In the genomic region with DNA sequence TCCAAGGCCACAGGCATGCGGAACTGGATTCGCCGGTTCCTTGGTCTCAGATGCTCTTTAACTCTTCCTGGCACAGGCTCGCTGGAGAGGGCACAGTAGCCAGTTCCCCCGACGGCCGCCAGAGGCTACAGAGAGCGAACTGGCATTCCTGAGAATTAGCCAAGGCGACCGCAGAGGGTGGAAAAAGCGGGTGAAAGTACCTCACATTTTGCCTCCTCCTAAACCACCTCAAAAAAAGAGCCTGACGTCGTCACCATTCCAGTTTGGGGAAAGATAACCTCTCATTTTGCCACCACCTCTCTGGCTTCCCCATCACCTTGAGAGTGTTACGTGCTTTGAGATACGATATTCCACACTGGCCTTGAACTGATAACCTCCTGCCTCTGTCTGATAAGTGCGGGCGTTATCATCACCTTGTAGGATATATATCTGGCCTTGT, we compare ENCODE assay signal across 8 mouse cellular contexts. TPM values are rescaled to one million over a fixed set of nuclear protein-coding genes. Genes with fewer than 3 reads are reported as not detected.
DNase-seq lines count a peak whose midpoint lies in the region; ATAC-seq and TF ChIP-seq lines count a peak whose summit lies in the region.

No protein-coding gene starts in this region.

- H3K27ac ChIP-seq in ES-E14 (ENCODE audit: insufficient read depth, low read depth, low read length, poor library complexity, severe bottlenecking), result peak overlapping the region; percentile 40; the same call in 1 of the 2 replicates
- H3K27ac ChIP-seq in cerebellum, adult 2 months (ENCODE audit: insufficient read depth, low read length), result peak overlapping the region; percentile 86; the same call in 1 of the 2 replicates
- peak overlapping the region; percentile 98 for H3K27ac ChIP-seq in forebrain, embryonic 15.5 days (replicated peaks)
- H3K27ac ChIP-seq in layer of hippocampus, adult 2 months, result peak overlapping the region; percentile 97
- H3K27ac ChIP-seq in neural tube, embryonic 14.5 days (ENCODE audit: low read depth, low read length), result peak overlapping the region; percentile 99

- in situ Hi-C loops in ES-E14 (cut with MboI; ENCODE audit: low sequenced_read_pairs in 2 of 2, unreplicated experiment in 2 of 2), result no loop called here

- peak overlapping the region; percentile 59; the same call in 1 of the 2 replicates for H3K9ac ChIP-seq in ES-E14 (ENCODE audit: insufficient read depth, low read depth, low read length, poor library complexity, severe bottlenecking)
- H3K9ac ChIP-seq in forebrain, embryonic 15.5 days (replicated peaks), result peak overlapping the region; percentile 75
- H3K9ac ChIP-seq in neural tube, embryonic 14.5 days (replicated peaks; ENCODE audit: low read depth, low read length), result peak overlapping the region; percentile 81

- TF ChIP-seq POLR2A in cerebellum, adult 2 months (IDR thresholded peaks at IDR 0.05; ENCODE audit: borderline replicate concordance, insufficient read depth, low read length), result no peak

- peak overlapping the region; percentile 54 for H3K4me2 ChIP-seq in forebrain, embryonic 15.5 days (replicated peaks)
- peak overlapping the region; percentile 89 for H3K4me2 ChIP-seq in neural tube, embryonic 14.5 days (ENCODE audit: low read depth, low read length)

- peak overlapping the region; percentile 83 to 92 for H3K4me3 ChIP-seq in ES-E14 (ENCODE audit: insufficient read depth in 1 of 2, low read depth in 1 of 2, low read length in 2 of 2, poor library complexity in 1 of 2, severe bottlenecking in 1 of 2)
- peak overlapping the region; percentile 72 for H3K4me3 ChIP-seq in cerebellum, adult 2 months (replicated peaks; ENCODE audit: insufficient read depth, low read depth, low read length)
- peak overlapping the region; percentile 78 for H3K4me3 ChIP-seq in forebrain, embryonic 15.5 days
- peak overlapping the region; percentile 92 for H3K4me3 ChIP-seq in layer of hippocampus, adult 2 months
- H3K4me3 ChIP-seq in neural tube, embryonic 14.5 days (ENCODE audit: low read depth, low read length), result peak overlapping the region; percentile 59

- intact Hi-C loops in heart, postnatal 36 days (cut with DNase I), result loop anchor here (2.0 kb wide), 1 partner anchor 59 kb away; a partner anchor contains a TSS

- H3K27me3 ChIP-seq in cerebellum, adult 2 months (ENCODE audit: control insufficient read depth, insufficient read depth, low read length), result no peaks in the 10 kb centered on the region
- no peaks in the 10 kb centered on the region for H3K27me3 ChIP-seq in forebrain, embryonic 15.5 days
- H3K27me3 ChIP-seq in neural tube, embryonic 14.5 days (ENCODE audit: control insufficient read depth, insufficient read depth, low read length), result no peaks in the 10 kb centered on the region

- WGBS in cerebellum, adult 2 months, result 1% methylated on average over 17 of the region's 17 CpGs
- WGBS in forebrain, embryonic 15.5 days, result 4% methylated on average over 17 of the region's 17 CpGs
- 4% methylated on average over 17 of the region's 17 CpGs for WGBS in neural tube, embryonic 14.5 days

- H3K4me1 ChIP-seq in ES-E14 (ENCODE audit: control insufficient read depth in 2 of 2, insufficient read depth in 2 of 2, low read length in 2 of 2, poor library complexity in 1 of 2), result peaks cover 0 to 22% of the 10 kb centered on the region in 2 experiments; a peak in 3 of 4 replicates
- peaks cover 15% of the 10 kb centered on the region; the same call in 1 of the 2 replicates for H3K4me1 ChIP-seq in cerebellum, adult 2 months (ENCODE audit: control insufficient read depth, insufficient read depth, low read length)
- H3K4me1 ChIP-seq in forebrain, embryonic 15.5 days, result peaks cover 34% of the 10 kb centered on the region
- peaks cover 10% of the 10 kb centered on the region for H3K4me1 ChIP-seq in neural tube, embryonic 14.5 days (ENCODE audit: control insufficient read depth, insufficient read depth, low read length)

- peak; percentile 29 for ATAC-seq in forebrain, embryonic 15.5 days (replicated peaks)
- ATAC-seq in neural tube, embryonic 14.5 days (ENCODE audit: low read depth), result peak; percentile 29

- no peaks in the 10 kb centered on the region for H3K9me3 ChIP-seq in ES-E14 (ENCODE audit: control insufficient read depth, insufficient read depth, low read depth, low read length)
- H3K9me3 ChIP-seq in forebrain, embryonic 15.5 days, result no peaks in the 10 kb centered on the region
- H3K9me3 ChIP-seq in neural tube, embryonic 14.5 days (ENCODE audit: control insufficient read depth, low read length), result no peaks in the 10 kb centered on the region

- no peak for DNase-seq in ES-E14 (ENCODE audit: low read depth, low spot score)
- peak; percentile 85 to 86 for DNase-seq in cerebellum, adult 2 months
- DNase-seq in heart, postnatal 36 days, result peak; percentile 67
- peak; percentile 69 to 78 for DNase-seq in layer of hippocampus, adult 2 months (ENCODE audit: low spot score in 2 of 2)
- peak; percentile 91 to 95 for DNase-seq in lung, adult 18-20 months
- peak; percentile 79 for DNase-seq in testis, postnatal 14 days (ENCODE audit: low spot score)

- H3K36me3 ChIP-seq in ES-E14 (ENCODE audit: control insufficient read depth, insufficient read depth, low read length, poor library complexity, severe bottlenecking), result peaks cover 5% of the 10 kb centered on the region; the same call in 1 of the 2 replicates
- no peaks in the 10 kb centered on the region; the same call in 1 of the 2 replicates for H3K36me3 ChIP-seq in forebrain, embryonic 15.5 days
- peaks cover 6% of the 10 kb centered on the region; the same call in 1 of the 2 replicates for H3K36me3 ChIP-seq in neural tube, embryonic 14.5 days (ENCODE audit: control insufficient read depth, insufficient read depth, low read length)

- TF ChIP-seq CTCF in cerebellum, adult 2 months (IDR thresholded peaks at IDR 0.05; ENCODE audit: borderline replicate concordance, insufficient read depth, low read depth, low read length), result peak; percentile 72
- TF ChIP-seq CTCF in layer of hippocampus, adult 2 months (conservative IDR thresholded peaks at IDR 0.05), result peak; percentile 90

TF ChIP-seq in ES-E14, 5 proteins besides CTCF, POLR2A, EP300 and RAD21:
- TF ChIP-seq MAFK (IDR thresholded peaks at IDR 0.05; ENCODE audit: insufficient read depth, low read depth, low read length), result no peak
- 0 out of 2 replicates have a peak, but pooled peaks have one; percentile 11 for TF ChIP-seq HCFC1 (IDR thresholded peaks at IDR 0.05; ENCODE audit: borderline replicate concordance, insufficient read depth, low read length)
- no peak for TF ChIP-seq CHD2 (IDR thresholded peaks at IDR 0.05; ENCODE audit: low read depth, low read length)
- TF ChIP-seq ZNF384 (IDR thresholded peaks at IDR 0.05; ENCODE audit: low read depth, low read length), result peak; percentile 33
- TF ChIP-seq ZC3H11A (IDR thresholded peaks at IDR 0.05; ENCODE audit: borderline replicate concordance, low read depth, low read length), result no peak

RNA-seq across cellular contexts. Expression of a gene that starts 0.7 kb away (rescaled TPM):
- 18.4 and 23.3 TPM in 2 replicates for total RNA-seq in ES-E14 (2012; rRNA removed)
- polyA plus RNA-seq in cerebellum, adult 2 months (2012; rRNA removed), result 80.8 and 82.5 TPM in 2 replicates
- polyA plus RNA-seq in forebrain, embryonic 15.5 days (2015; fragmentation: Nextera tagmentation; extraction: Ambion mirVana), result 60.3 and 62.0 TPM in 2 replicates
- total RNA-seq in heart, postnatal 36 days (2021), result 10 to 100 TPM; 40.3 to 43.2 TPM
- total RNA-seq in layer of hippocampus, adult 2 months (2021), result 10 to 100 TPM; 64.0 to 64.7 TPM
- polyA plus RNA-seq in neural tube, embryonic 14.5 days (2014; fragmentation: Nextera tagmentation; extraction: Ambion mirVana), result 31.7 and 37.1 TPM in 2 replicates

RNA-seq across cellular contexts. Expression of a gene that starts 20.9 kb away (rescaled TPM):
- 4.2 TPM in 1 of 2 replicates, not detected in the other for total RNA-seq in ES-E14 (2012; rRNA removed)
- polyA plus RNA-seq in cerebellum, adult 2 months (2012; rRNA removed), result 0.87 and 1.2 TPM in 2 replicates
- not detected in 2 replicates for polyA plus RNA-seq in forebrain, embryonic 15.5 days (2015; fragmentation: Nextera tagmentation; extraction: Ambion mirVana)
- total RNA-seq in heart, postnatal 36 days (2021), result under 1 TPM in 1 of 2 experiments, not detected in 1; 0.56 TPM
- total RNA-seq in layer of hippocampus, adult 2 months (2021), result not detected
- not detected in 2 replicates for polyA plus RNA-seq in neural tube, embryonic 14.5 days (2014; fragmentation: Nextera tagmentation; extraction: Ambion mirVana)

RNA-seq across cellular contexts. Expression of a gene that starts 23.2 kb away (rescaled TPM):
- total RNA-seq in ES-E14 (2012; rRNA removed), result 0.11 TPM in 1 of 2 replicates, not detected in the other
- 0.10 TPM in 2 replicates for polyA plus RNA-seq in cerebellum, adult 2 months (2012; rRNA removed)
- polyA plus RNA-seq in forebrain, embryonic 15.5 days (2015; fragmentation: Nextera tagmentation; extraction: Ambion mirVana), result not detected in 2 replicates
- total RNA-seq in heart, postnatal 36 days (2021), result not detected
- under 1 TPM in 1 of 2 experiments, not detected in 1; 0.27 TPM for total RNA-seq in layer of hippocampus, adult 2 months (2021)
- polyA plus RNA-seq in neural tube, embryonic 14.5 days (2014; fragmentation: Nextera tagmentation; extraction: Ambion mirVana), result 0.21 TPM in 1 of 2 replicates, not detected in the other

RNA-seq across cellular contexts. Expression of a gene that starts 23.3 kb away (rescaled TPM):
- total RNA-seq in ES-E14 (2012; rRNA removed), result 10.5 and 17.3 TPM in 2 replicates
- polyA plus RNA-seq in cerebellum, adult 2 months (2012; rRNA removed), result 25.8 and 28.2 TPM in 2 replicates
- polyA plus RNA-seq in forebrain, embryonic 15.5 days (2015; fragmentation: Nextera tagmentation; extraction: Ambion mirVana), result 3.6 and 5.9 TPM in 2 replicates
- 1 to 10 TPM; 5.8 to 6.5 TPM for total RNA-seq in heart, postnatal 36 days (2021)
- total RNA-seq in layer of hippocampus, adult 2 months (2021), result 10 to 100 TPM; 27.7 to 41.8 TPM
- 3.4 and 4.1 TPM in 2 replicates for polyA plus RNA-seq in neural tube, embryonic 14.5 days (2014; fragmentation: Nextera tagmentation; extraction: Ambion mirVana)

RNA-seq across cellular contexts. Expression of a gene that starts 33.9 kb away (rescaled TPM):
- total RNA-seq in ES-E14 (2012; rRNA removed), result 4.7 and 8.3 TPM in 2 replicates
- 73.2 and 77.3 TPM in 2 replicates for polyA plus RNA-seq in cerebellum, adult 2 months (2012; rRNA removed)
- polyA plus RNA-seq in forebrain, embryonic 15.5 days (2015; fragmentation: Nextera tagmentation; extraction: Ambion mirVana), result 7.6 and 9.0 TPM in 2 replicates
- 10 to 100 TPM; 37.6 to 47.6 TPM for total RNA-seq in heart, postnatal 36 days (2021)
- 10 to 100 TPM; 12.2 to 13.7 TPM for total RNA-seq in layer of hippocampus, adult 2 months (2021)
- polyA plus RNA-seq in neural tube, embryonic 14.5 days (2014; fragmentation: Nextera tagmentation; extraction: Ambion mirVana), result 4.6 and 7.7 TPM in 2 replicates

Comparison
In these comparisons a context has a peak if more than half of its experiments do, and no peak if none do; other contexts are left out.
1. H3K27ac ChIP-seq: peak in every context shown above with its lines; median percentile 99 in neural tube, embryonic 14.5 days; 98 in forebrain, embryonic 15.5 days; 97 in layer of hippocampus, adult 2 months; 86 in cerebellum, adult 2 months; 40 in ES-E14.